Mouse (Mus musculus) forebrain, embryonic 14.5 days (tissue): ENCODE results near the gene Smarcd1. TPM values are rescaled to one million over a fixed set of nuclear protein-coding genes. Genes with fewer than 3 reads are reported as not detected.

ENCODE experiments used
- ATAC-seq: fragments of 200-750 bp; cut with Nextera tagmentation; 2 replicates; pipeline ENCODE4 v1.8.0; 2017; ENCODE audit warnings: mild to moderate bottlenecking, moderate library complexity
- DNase-seq: peaks from one replicate; pipeline ENCODE4 v3.0.0-alpha.2; 2015; ENCODE audit warnings: low spot score
- H3K27ac ChIP-seq: fragments of 300-500 bp; sonication (generic); 2 replicates; pipeline ENCODE4 v1.5.1; 2014; ENCODE audit warnings: low read depth, mild to moderate bottlenecking, control low read depth, low read length, moderate library complexity
- H3K27me3 ChIP-seq: fragments of 300-500 bp; sonication (generic); replicated peaks from 2 replicates; pipeline ENCODE4 v1.6.1; 2014; ENCODE audit warnings: low read length, control low read depth, mixed read lengths; ENCODE audit not compliant: control insufficient read depth, insufficient read depth
- H3K36me3 ChIP-seq: fragments of 300-500 bp; sonication (generic); 2 replicates; pipeline ENCODE4 v1.6.1; 2014; ENCODE audit warnings: low read length, control low read depth; ENCODE audit not compliant: control insufficient read depth, insufficient read depth
- H3K4me1 ChIP-seq: fragments of 300-500 bp; sonication (generic); 2 replicates; pipeline ENCODE4 v1.6.1; 2014; ENCODE audit warnings: antibody characterized with exemption, low read length, control low read depth; ENCODE audit not compliant: control insufficient read depth, insufficient read depth
- H3K4me2 ChIP-seq: fragments of 300-500 bp; sonication (generic); 2 replicates; pipeline ENCODE4 v1.6.1; 2014; ENCODE audit warnings: mild to moderate bottlenecking, control low read depth, low read length
- H3K4me3 ChIP-seq: fragments of 300-500 bp; sonication (generic); 2 replicates; pipeline ENCODE4 v1.5.1; 2014; ENCODE audit warnings: low read depth, low read length, control low read depth
- H3K9ac ChIP-seq: fragments of 300-500 bp; sonication (generic); 2 replicates; pipeline ENCODE4 v1.6.1; 2014; ENCODE audit warnings: mild to moderate bottlenecking, low read length, control low read depth, moderate library complexity
- H3K9me3 ChIP-seq: fragments of 300-500 bp; sonication (generic); replicated peaks from 2 replicates; pipeline ENCODE4 v1.6.1; 2016; ENCODE audit warnings: low read length, control low read depth, mixed read lengths; ENCODE audit not compliant: control insufficient read depth
- WGBS: fragments of 180-500 bp; shearing (Covaris S2); extraction: QIAGEN DNeasy Blood & Tissue Kit; methylation state at CpG from one replicate; pipeline ENCODE4 v1.1.7; 2014; 5-methylcytosine and 5-hydroxymethylcytosine counted together
- polyA plus RNA-seq: library from polyadenylated mRNA; unstranded; fragments of >200 nt; fragmentation: Nextera tagmentation; extraction: Ambion mirVana; gene quantifications from 2 replicates; pipeline ENCODE4 v1.2.1, GENCODE M21; 2014

Gene Smarcd1
- 90.7 and 98.1 TPM in 2 replicates for polyA plus RNA-seq

DNA sequence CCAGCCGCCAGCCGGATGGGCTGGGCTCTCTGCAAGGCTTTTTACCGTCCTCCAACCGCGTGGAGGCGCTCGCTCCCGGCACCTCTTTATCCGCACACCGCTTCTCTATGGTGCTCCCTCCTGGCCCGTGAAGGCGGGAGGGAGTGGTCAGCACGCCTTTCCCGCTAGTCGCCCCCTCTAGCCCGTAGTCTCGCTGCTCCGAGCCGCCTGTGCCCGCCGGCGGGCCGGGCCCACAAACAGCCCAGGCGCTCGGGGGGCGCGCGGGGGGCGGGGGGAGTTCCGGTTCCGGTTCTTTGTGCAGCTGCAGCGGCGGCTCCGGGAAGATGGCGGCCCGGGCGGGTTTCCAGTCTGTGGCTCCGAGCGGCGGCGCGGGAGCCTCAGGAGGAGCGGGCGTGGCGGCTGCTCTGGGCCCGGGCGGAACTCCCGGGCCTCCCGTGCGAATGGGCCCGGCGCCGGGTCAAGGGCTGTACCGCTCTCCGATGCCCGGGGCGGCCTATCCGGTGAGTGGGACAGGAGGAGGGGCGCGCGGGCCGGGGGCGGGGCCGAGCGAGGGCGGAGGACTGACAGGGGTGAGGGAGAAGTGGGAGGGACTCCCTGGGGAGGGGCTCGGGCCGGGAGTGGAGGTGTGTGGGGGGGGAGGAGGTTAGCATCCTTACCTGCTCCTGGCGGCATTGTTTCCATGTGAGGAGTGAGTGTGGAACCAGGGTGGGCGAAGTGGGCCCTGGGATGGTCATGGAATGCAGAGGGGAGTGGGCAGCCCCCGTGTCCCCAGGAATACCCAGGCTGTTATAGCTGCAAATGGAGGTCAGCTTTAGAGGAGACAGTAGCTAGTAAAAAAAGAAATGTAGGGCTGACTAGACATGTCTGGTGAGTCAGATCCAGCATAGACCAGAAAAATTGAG is at the start of gene Smarcd1:
Smarcd1 (plus strand) TSS at position 131 of the 902 bp plus-strand sequence.
- WGBS = under 1% methylated on average over 63 of the region's 71 CpGs
- peak; percentile 98 for ATAC-seq
- Histone ChIP-seq H3K9me3 (no peaks in the 10 kb centered on the region), H3K4me3 (peak within 1 kb of the TSS; percentile 47), H3K9ac (peak within 1 kb of the TSS; percentile 74), H3K27me3 (no peaks in the 10 kb centered on the region), H3K4me1 (peaks cover 19% of the 10 kb centered on the region), H3K4me2 (peak within 1 kb of the TSS; percentile 92), H3K27ac (peak within 1 kb of the TSS; percentile 89), H3K36me3 (peaks cover 42% of the 10 kb centered on the region)
- DNase-seq = peak; percentile 98

- peaks cover 15% of the 10 kb centered on the region; the same call in 1 of the 2 replicates for H3K27me3 ChIP-seq
- no peak overlapping the region for H3K27ac ChIP-seq
- WGBS = 13% methylated on average over 8 of the region's 8 CpGs
- DNase-seq (no peak), ATAC-seq (no peak)
- no peaks in the 10 kb centered on the region for H3K9me3 ChIP-seq
- H3K4me2 ChIP-seq = peak overlapping the region; percentile 39
- peaks cover 27% of the 10 kb centered on the region for H3K4me1 ChIP-seq
- H3K9ac ChIP-seq = 0 out of 2 replicates have a peak overlapping the region, but pooled peaks have one; percentile 40
- H3K4me3 ChIP-seq = no peak overlapping the region
- no peaks in the 10 kb centered on the region for H3K36me3 ChIP-seq
Measured at GRCm38 (mm10) chr15:99653291-99653690, 48.6 kb upstream of the Smarcd1 start.

GRCm38 (mm10) chr15:99653876-99654275 is 48.1 kb upstream of the Smarcd1 start:
- Histone ChIP-seq H3K4me1 (peaks cover 22% of the 10 kb centered on the region), H3K27ac (no peak overlapping the region), H3K9ac (peak overlapping the region; percentile 40; the same call in 1 of the 2 replicates), H3K4me2 (peak overlapping the region; percentile 39), H3K4me3 (no peak overlapping the region), H3K27me3 (peaks cover 15% of the 10 kb centered on the region; the same call in 1 of the 2 replicates), H3K36me3 (no peaks in the 10 kb centered on the region), H3K9me3 (no peaks in the 10 kb centered on the region)
- DNase-seq (no peak), ATAC-seq (no peak)
- 4% methylated on average over 19 of the region's 21 CpGs for WGBS

DNA sequence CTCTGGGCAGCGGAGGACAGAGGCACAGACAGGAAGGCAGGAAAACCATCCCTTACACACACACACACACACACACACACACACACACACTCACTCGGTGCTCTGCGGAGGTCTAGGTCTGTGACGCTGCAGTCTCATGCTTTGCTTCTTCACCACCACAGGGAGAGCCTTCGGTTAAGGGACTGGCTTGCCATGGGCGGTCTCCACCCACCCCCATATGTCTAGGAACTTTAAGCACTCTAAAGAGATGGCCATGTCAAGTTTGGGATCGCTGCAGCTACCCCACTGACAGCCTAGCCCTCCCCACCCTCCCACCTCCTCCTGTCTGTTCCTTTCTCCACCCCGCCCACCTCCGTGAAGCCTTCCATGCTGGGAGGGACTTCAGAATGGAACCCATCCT is 46.0 kb upstream of the Smarcd1 start:
- Histone ChIP-seq H3K4me2 (no peak overlapping the region), H3K9ac (no peak overlapping the region), H3K4me3 (no peak overlapping the region), H3K27ac (no peak overlapping the region), H3K9me3 (no peaks in the 10 kb centered on the region), H3K4me1 (peaks cover 6% of the 10 kb centered on the region; the same call in 1 of the 2 replicates), H3K36me3 (no peaks in the 10 kb centered on the region), H3K27me3 (peaks cover 15% of the 10 kb centered on the region; the same call in 1 of the 2 replicates)
- DNase-seq (no peak), ATAC-seq (no peak)
- WGBS = 48% methylated on average over 9 of the region's 9 CpGs

- WGBS = 45% methylated on average over 2 of the region's 2 CpGs
- no peak overlapping the region for H3K27ac ChIP-seq
- H3K4me3 ChIP-seq = no peak overlapping the region
- no peaks in the 10 kb centered on the region for H3K36me3 ChIP-seq
- H3K4me1 ChIP-seq = peaks cover 5% of the 10 kb centered on the region; the same call in 1 of the 2 replicates
- peaks cover 15% of the 10 kb centered on the region; the same call in 1 of the 2 replicates for H3K27me3 ChIP-seq
- no peak overlapping the region for H3K4me2 ChIP-seq
- no peaks in the 10 kb centered on the region for H3K9me3 ChIP-seq
- ATAC-seq (no peak), DNase-seq (no peak)
- H3K9ac ChIP-seq = no peak overlapping the region
Measured at GRCm38 (mm10) chr15:99658437-99658836, 43.5 kb upstream of the Smarcd1 start.

DNA sequence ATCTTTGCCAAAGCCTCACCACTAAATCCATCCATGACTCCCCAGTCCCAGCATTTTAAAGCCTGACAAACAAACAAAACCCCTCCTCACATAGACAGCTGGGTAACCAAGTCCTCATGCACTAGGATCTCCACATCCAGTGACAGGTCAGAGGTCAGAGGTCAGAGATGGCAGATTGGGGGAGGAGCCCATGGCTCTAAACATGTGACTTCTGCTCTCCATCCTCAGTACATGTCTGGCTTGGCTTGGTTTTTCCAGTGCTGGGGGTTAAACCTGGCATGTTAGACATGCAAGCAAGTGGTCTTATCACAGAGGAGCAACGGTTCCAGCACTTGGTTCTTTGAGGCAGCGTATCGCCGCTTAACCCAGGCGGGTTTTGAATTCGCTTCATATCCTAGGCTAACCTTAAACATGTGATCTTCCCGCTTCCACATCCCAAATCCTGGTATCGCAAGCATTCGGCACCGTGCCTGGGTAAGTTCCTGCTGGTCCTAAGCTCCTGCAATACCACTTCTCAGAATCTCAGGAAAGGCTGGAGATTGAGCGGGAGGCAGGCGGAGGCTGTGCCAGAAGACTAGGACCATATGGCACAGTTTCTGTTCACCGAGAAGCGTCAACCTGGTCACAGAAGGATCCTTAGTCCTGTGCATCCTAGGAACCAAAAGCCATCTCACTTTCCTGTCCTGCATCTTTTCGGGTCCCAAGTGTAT is 40.7 kb upstream of the Smarcd1 start:
- Histone ChIP-seq H3K4me1 (peaks cover 19% of the 10 kb centered on the region), H3K27me3 (no peaks in the 10 kb centered on the region; the same call in 1 of the 2 replicates), H3K9me3 (no peaks in the 10 kb centered on the region), H3K4me2 (no peak overlapping the region), H3K9ac (no peak overlapping the region), H3K27ac (no peak overlapping the region), H3K4me3 (no peak overlapping the region), H3K36me3 (no peaks in the 10 kb centered on the region)
- ATAC-seq (no peak), DNase-seq (no peak)
- WGBS = 88% methylated on average over 15 of the region's 15 CpGs

- H3K4me3 ChIP-seq = no peak overlapping the region
- no peaks in the 10 kb centered on the region for H3K36me3 ChIP-seq
- ATAC-seq (no peak), DNase-seq (no peak)
- no peaks in the 10 kb centered on the region for H3K9me3 ChIP-seq
- no peak overlapping the region for H3K9ac ChIP-seq
- peaks cover 22% of the 10 kb centered on the region for H3K4me1 ChIP-seq
- H3K27ac ChIP-seq = no peak overlapping the region
- no peak overlapping the region for H3K4me2 ChIP-seq
- no peaks in the 10 kb centered on the region for H3K27me3 ChIP-seq
- WGBS = 46% methylated on average over 7 of the region's 7 CpGs
Measured at GRCm38 (mm10) chr15:99662371-99662770, 39.6 kb upstream of the Smarcd1 start.

- ATAC-seq = peak; percentile 24; the same call in 1 of the 2 replicates
- Histone ChIP-seq H3K4me3 (peak overlapping the region; percentile 33), H3K27ac (peak overlapping the region; percentile 89), H3K4me1 (peaks cover 22% of the 10 kb centered on the region), H3K9me3 (no peaks in the 10 kb centered on the region), H3K27me3 (no peaks in the 10 kb centered on the region), H3K4me2 (peak overlapping the region; percentile 69), H3K36me3 (no peaks in the 10 kb centered on the region), H3K9ac (peak overlapping the region; percentile 71)
- peak; percentile 72 for DNase-seq
- 2% methylated on average over 17 of the region's 17 CpGs for WGBS
Measured at GRCm38 (mm10) chr15:99663964-99664599, 37.8 kb upstream of the Smarcd1 start.
